ENCODE assay signal across 23 mouse cellular contexts in the genomic region with DNA sequence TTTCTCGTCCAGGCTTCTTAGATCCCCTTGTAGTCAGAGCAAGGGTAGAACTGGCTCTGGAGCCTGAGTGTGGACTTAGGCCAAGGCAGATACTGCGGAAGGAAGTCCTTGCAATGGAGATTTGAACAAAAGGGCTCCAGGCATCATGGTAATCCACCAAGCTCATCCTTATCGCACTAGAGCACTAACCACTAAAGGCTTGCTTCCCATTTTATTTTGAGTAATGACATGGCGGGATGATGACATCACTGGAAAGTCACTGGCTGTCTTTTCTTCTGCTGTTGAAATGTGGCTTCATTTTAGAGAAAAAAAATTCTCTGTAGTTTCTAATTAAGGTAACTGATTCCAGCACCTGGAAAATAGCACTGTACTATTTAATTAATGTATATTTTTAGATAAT.
A peak's percentile ranks its signal among the peaks of the same experiment; 100 is the strongest.
DNase-seq lines count a peak whose midpoint lies in the region; ATAC-seq and TF ChIP-seq lines count a peak whose summit lies in the region.
"Had no signal": no experiment of that assay in that cellular context is flagged by ENCODE, and none has a peak within 500 bp of the region (broad histone marks: within the 10 kb centered on the region; RNA-seq: fewer than 3 reads in every experiment).

No protein-coding gene starts in this region.

- no peaks in the 10 kb centered on the region for H3K9me3 ChIP-seq in MEL (replicated peaks; ENCODE audit: insufficient read depth, low read length)
- H3K9me3 ChIP-seq in liver, embryonic 13.5 days (replicated peaks) = no peaks in the 10 kb centered on the region
- H3K9me3 ChIP-seq: embryonic facial prominence, embryonic 15.5 days; forebrain, embryonic 10.5 days; G1E; heart, embryonic 15.5 days; hindbrain, embryonic 13.5 days; intestine, embryonic 15.5 days had no signal

- no peaks in the 10 kb centered on the region for H3K79me2 ChIP-seq in MEL (ENCODE audit: control insufficient read depth, insufficient read depth, low read length, poor library complexity)

- TF ChIP-seq RAD21 in MEL (IDR thresholded peaks at IDR 0.05; ENCODE audit: low read depth, low read length) = no peak

- TF ChIP-seq CTCF in MEL (IDR thresholded peaks at IDR 0.05 in 2 of 3, conservative IDR thresholded peaks at IDR 0.05 in 1 of 3; ENCODE audit: control insufficient read depth in 1 of 3, insufficient read depth in 1 of 3, low read depth in 2 of 3, low read length in 3 of 3, poor library complexity in 1 of 3, severe bottlenecking in 1 of 3) = no peak

- peak overlapping the region; percentile 97 for H3K27ac ChIP-seq in MEL (ENCODE audit: control insufficient read depth, low read depth, low read length)
- H3K27ac ChIP-seq in liver, embryonic 13.5 days = no peak overlapping the region
- H3K27ac ChIP-seq: embryonic facial prominence, embryonic 15.5 days; forebrain, embryonic 10.5 days; heart, adult 2 months; heart, embryonic 15.5 days; hindbrain, embryonic 13.5 days; intestine, embryonic 15.5 days had no signal

- DNase-seq in MEL (ENCODE audit: low read depth, low spot score) = peak; percentile 96
- peak; percentile 18 for DNase-seq in c-Kit-positive CD71-negative TER-119-negative erythroid progenitor cells, embryonic 14.5 days (ENCODE audit: low read depth)
- no peak for DNase-seq in liver, embryonic 13.5 days
- DNase-seq in frontal cortex, postnatal 10 days (ENCODE audit: low spot score in 2 of 2) = no peak
- no peak for DNase-seq in cerebellum, postnatal 14 days
- DNase-seq in frontal cortex, postnatal 36 days (ENCODE audit: low spot score in 2 of 2) = no peak
- DNase-seq: adrenal gland, adult 2 months; adrenal gland, postnatal 36 days; cerebellum, adult 11-12 months; cerebellum, adult 9-10 months; embryo, embryonic 11 days; gastrocnemius, postnatal 10 days; heart, adult 2 months; heart, postnatal 14 days had no signal

- H3K4me3 ChIP-seq in MEL (ENCODE audit: control insufficient read depth in 1 of 2, insufficient read depth in 1 of 2, low read depth in 2 of 2, low read length in 2 of 2) = 0 out of 4 replicates have a peak overlapping the region, but pooled peaks of 1 of the 2 experiments have one; percentile 5
- no peak overlapping the region for H3K4me3 ChIP-seq in liver, embryonic 13.5 days (replicated peaks)
- H3K4me3 ChIP-seq: embryonic facial prominence, embryonic 15.5 days; erythroblast, embryonic 14.5 days; forebrain, embryonic 10.5 days; heart, adult 2 months; heart, embryonic 15.5 days; hindbrain, embryonic 13.5 days; intestine, embryonic 15.5 days had no signal

- H3K4me1 ChIP-seq in MEL (ENCODE audit: control insufficient read depth in 1 of 2, insufficient read depth in 2 of 2, low read length in 2 of 2) = peaks cover 19 to 26% of the 10 kb centered on the region in 2 experiments
- H3K4me1 ChIP-seq in liver, embryonic 13.5 days (replicated peaks) = no peaks in the 10 kb centered on the region
- H3K4me1 ChIP-seq: embryonic facial prominence, embryonic 15.5 days; heart, embryonic 15.5 days; hindbrain, embryonic 13.5 days; intestine, embryonic 15.5 days had no signal

- peak; percentile 48; the same call in 1 of the 2 replicates for ATAC-seq in liver, embryonic 13.5 days (ENCODE audit: low read depth)
- ATAC-seq: forebrain, embryonic 14.5 days; intestine, embryonic 15.5 days had no signal

- 0 out of 4 replicates have a peak, but pooled peaks of 1 of the 2 experiments have one; percentile 21 for TF ChIP-seq POLR2A in MEL (IDR thresholded peaks at IDR 0.05; ENCODE audit: control insufficient read depth in 1 of 2, insufficient read depth in 1 of 2, low read depth in 1 of 2, low read length in 2 of 2, poor library complexity in 1 of 2)

- no peaks in the 10 kb centered on the region for H3K27me3 ChIP-seq in MEL (ENCODE audit: control insufficient read depth in 1 of 2, insufficient read depth in 2 of 2, low read length in 2 of 2)
- no peaks in the 10 kb centered on the region for H3K27me3 ChIP-seq in liver, embryonic 13.5 days
- H3K27me3 ChIP-seq: embryonic facial prominence, embryonic 15.5 days; heart, embryonic 15.5 days; hindbrain, embryonic 13.5 days; intestine, embryonic 15.5 days had no signal

- H3K4me2 ChIP-seq in liver, embryonic 13.5 days = no peak overlapping the region
- H3K4me2 ChIP-seq: embryonic facial prominence, embryonic 15.5 days; heart, embryonic 11.5 days; heart, embryonic 15.5 days; hindbrain, embryonic 13.5 days; intestine, embryonic 15.5 days had no signal

- peak overlapping the region; percentile 34 for H3K9ac ChIP-seq in MEL (ENCODE audit: control insufficient read depth, low read depth, low read length, poor library complexity, severe bottlenecking)
- H3K9ac ChIP-seq in liver, embryonic 13.5 days = no peak overlapping the region
- H3K9ac ChIP-seq: embryonic facial prominence, embryonic 15.5 days; heart, embryonic 15.5 days; hindbrain, embryonic 13.5 days; intestine, embryonic 15.5 days had no signal

- peaks cover 0 to 28% of the 10 kb centered on the region in 2 experiments; a peak in 2 of 4 replicates for H3K36me3 ChIP-seq in MEL (ENCODE audit: control insufficient read depth in 1 of 2, insufficient read depth in 2 of 2, low read length in 2 of 2)
- no peaks in the 10 kb centered on the region for H3K36me3 ChIP-seq in liver, embryonic 13.5 days
- H3K36me3 ChIP-seq: embryonic facial prominence, embryonic 15.5 days; forebrain, embryonic 10.5 days; G1E; heart, embryonic 15.5 days; hindbrain, embryonic 13.5 days; intestine, embryonic 15.5 days had no signal

- peak; percentile 98 for TF ChIP-seq EP300 in MEL (IDR thresholded peaks at IDR 0.05; ENCODE audit: low read depth in 1 of 2, low read length in 2 of 2)

- 35% methylated on average over 4 of the region's 4 CpGs for WGBS in liver, embryonic 13.5 days (ENCODE audit: insufficient replicate concordance)

TF ChIP-seq in MEL, 35 proteins besides CTCF, POLR2A, EP300 and RAD21:
- TF ChIP-seq NELFE (IDR thresholded peaks at IDR 0.05; ENCODE audit: low read depth, low read length) = no peak
- peak; percentile 86 for TF ChIP-seq ZNF384 (IDR thresholded peaks at IDR 0.05; ENCODE audit: low read depth, low read length)
- TF ChIP-seq RCOR1 (IDR thresholded peaks at IDR 0.05; ENCODE audit: low read depth, low read length) = peak; percentile 91
- no peak for TF ChIP-seq MAX (IDR thresholded peaks at IDR 0.05; ENCODE audit: low read length)
- no peak for TF ChIP-seq ZMIZ1 (IDR thresholded peaks at IDR 0.05; ENCODE audit: low read depth, low read length)
- TF ChIP-seq TBP (IDR thresholded peaks at IDR 0.05; ENCODE audit: low read depth, low read length) = peak; percentile 89
- peak; percentile 98 for TF ChIP-seq ETS1 (IDR thresholded peaks at IDR 0.05; ENCODE audit: low read depth, low read length)
- peak; percentile 92 for TF ChIP-seq TAL1 (IDR thresholded peaks at IDR 0.05; ENCODE audit: low read length)
- TF ChIP-seq KAT2A (conservative IDR thresholded peaks at IDR 0.05; ENCODE audit: low read depth, low read length) = no peak
- TF ChIP-seq MYC (IDR thresholded peaks at IDR 0.05; ENCODE audit: low read depth, low read length) = peak; percentile 75
- TF ChIP-seq E2F4 (IDR thresholded peaks at IDR 0.05; ENCODE audit: borderline replicate concordance, low read depth, low read length) = peak; percentile 68; the same call in 1 of the 2 replicates
- peak; percentile 97 for TF ChIP-seq TCF12 (IDR thresholded peaks at IDR 0.05; ENCODE audit: low read depth, low read length)
- TF ChIP-seq GATA1 (IDR thresholded peaks at IDR 0.05; ENCODE audit: low read depth, low read length) = peak; percentile 99
- peak; percentile 73 for TF ChIP-seq SIN3A (IDR thresholded peaks at IDR 0.05; ENCODE audit: low read length)

Comparison
In these comparisons a context has a peak if more than half of its experiments do, and no peak if none do; other contexts are left out.
1. DNase-seq: peak in MEL (single experiment) and c-Kit-positive CD71-negative TER-119-negative erythroid progenitor cells, embryonic 14.5 days (single experiment); none in liver, embryonic 13.5 days (single experiment), frontal cortex, postnatal 10 days (0 of 2), cerebellum, postnatal 14 days (0 of 2) and frontal cortex, postnatal 36 days (0 of 2).